Comparison of ENCODE assay signal across 9 mouse cellular contexts in genomic region chr3:27080061-27080770, GRCm38 (mm10).
"Had no signal": no experiment of that assay in that cellular context is flagged by ENCODE, and none has a peak within 500 bp of the region (broad histone marks: within the 10 kb centered on the region; RNA-seq: fewer than 3 reads in every experiment).

No protein-coding gene starts in this region.

- DNase-seq: liver, postnatal 0 days; lung, adult 2 months; lung, postnatal 14 days; lung, postnatal 36 days; midbrain, embryonic 14.5 days; right cerebral cortex, postnatal 14 days; thymus, adult 2 months; thymus, postnatal 25 days; thymus, postnatal 4 days had no signal
